Mouse (Mus musculus): ENCODE measurements around the gene Lbx2.

Lbx2 gene

GRCm38 (mm10) chr6:83115011-83115671 is 29.0 kb downstream of the Lbx2 start, which contains the start of gene Mogs:
Gene Mogs, plus strand, starts transcription at chr6:83115496.
- peak; percentile 94 for DNase-seq

- DNase-seq: no peak
These were observed 29.7 kb downstream of the Lbx2 start for GRCm38 (mm10) chr6:83115682-83116372.

- DNase-seq: no peak
These were observed 30.4 kb downstream of the Lbx2 start for GRCm38 (mm10) chr6:83116373-83117164.

GRCm38 (mm10) chr6:83117165-83117438 is 30.9 kb downstream of the Lbx2 start:
- DNase-seq: no peak

GRCm38 (mm10) chr6:83117616-83118015 is 31.4 kb downstream of the Lbx2 start:
- DNase-seq: no peak

DNA sequence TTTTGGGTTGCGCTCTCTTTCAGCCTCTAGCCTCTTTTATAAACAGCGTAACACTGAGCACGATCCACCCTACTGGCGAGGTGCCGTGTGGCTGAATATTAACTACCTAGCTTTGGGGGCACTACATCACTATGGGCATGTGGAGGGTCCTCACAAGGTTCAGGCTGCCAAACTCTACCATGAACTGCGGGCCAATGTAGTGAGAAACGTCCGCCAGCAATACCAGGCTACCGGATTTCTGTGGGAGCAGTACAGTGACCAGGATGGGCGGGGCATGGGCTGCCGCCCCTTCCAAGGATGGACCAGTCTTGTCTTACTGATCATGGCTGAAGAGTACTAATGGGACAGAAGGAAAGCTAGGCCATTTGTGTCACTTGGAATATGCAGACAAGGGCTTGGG is 32.2 kb downstream of the Lbx2 start:
- no peak for DNase-seq

GRCm38 (mm10) chr6:83118825-83119733 is 32.9 kb downstream of the Lbx2 start:
- DNase-seq: no peak

- no peak for DNase-seq
These were observed 33.5 kb downstream of the Lbx2 start for GRCm38 (mm10) chr6:83119734-83120051.

DNA sequence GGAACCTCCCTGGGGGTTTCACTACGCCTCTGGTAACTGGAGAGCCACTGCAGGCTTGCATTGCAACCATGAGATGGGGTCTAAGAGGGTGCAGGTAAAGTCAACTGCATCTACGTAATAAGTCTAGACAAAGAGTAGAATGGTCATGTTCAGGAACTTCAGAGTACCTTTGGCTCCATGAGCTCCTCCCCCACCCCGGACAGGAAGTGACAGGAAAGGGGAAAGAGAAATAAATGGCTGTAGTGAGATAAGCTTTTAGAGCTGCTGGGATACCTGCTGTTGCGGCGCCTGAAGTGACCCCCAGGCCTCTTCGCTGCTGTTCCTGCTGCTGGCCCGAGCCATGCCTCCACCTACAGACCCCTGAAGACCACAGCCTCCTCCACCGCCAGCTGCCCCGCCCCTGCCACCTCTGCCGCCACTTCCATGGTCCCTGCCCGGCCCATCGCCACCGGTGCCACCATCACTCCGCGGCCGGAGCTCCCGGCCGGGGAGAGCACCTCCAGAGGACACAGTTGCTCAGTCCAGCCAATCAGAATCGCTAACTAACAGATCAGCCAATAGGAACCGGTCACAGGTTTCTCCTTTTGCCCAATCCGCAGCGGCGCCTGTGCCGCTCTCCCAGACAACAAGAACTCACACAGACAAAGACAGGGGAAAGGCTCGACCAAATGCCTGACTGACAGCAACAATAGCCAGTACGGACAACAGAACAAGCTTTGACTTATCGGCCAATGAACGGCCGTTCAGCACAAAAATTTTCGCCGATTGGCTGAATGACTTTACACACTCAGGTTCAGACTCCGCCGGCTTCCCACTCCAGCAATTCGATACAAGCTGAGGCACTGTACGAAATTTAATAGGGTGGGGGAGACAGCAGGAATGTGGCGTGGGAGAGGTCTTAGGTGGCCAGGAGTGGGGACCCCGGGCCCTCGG is 35.0 kb downstream of the Lbx2 start, which contains the start of gene Wbp1:
Wbp1 (minus strand) TSS at position 630 of the 933 bp plus-strand sequence.
- peak; percentile 99 for DNase-seq

- DNase-seq: no peak
These were observed 35.9 kb downstream of the Lbx2 start for GRCm38 (mm10) chr6:83121863-83122710.

GRCm38 (mm10) chr6:83122961-83123360 is 36.8 kb downstream of the Lbx2 start:
- DNase-seq: no peak

GRCm38 (mm10) chr6:83124851-83125312 is 38.7 kb downstream of the Lbx2 start:
- DNase-seq: peak; percentile 90

- DNase-seq: no peak
These were observed 39.2 kb downstream of the Lbx2 start, which contains the start of gene Ino80b for GRCm38 (mm10) chr6:83125331-83125730. Gene Ino80b, minus strand, starts transcription at chr6:83125431.

DNA sequence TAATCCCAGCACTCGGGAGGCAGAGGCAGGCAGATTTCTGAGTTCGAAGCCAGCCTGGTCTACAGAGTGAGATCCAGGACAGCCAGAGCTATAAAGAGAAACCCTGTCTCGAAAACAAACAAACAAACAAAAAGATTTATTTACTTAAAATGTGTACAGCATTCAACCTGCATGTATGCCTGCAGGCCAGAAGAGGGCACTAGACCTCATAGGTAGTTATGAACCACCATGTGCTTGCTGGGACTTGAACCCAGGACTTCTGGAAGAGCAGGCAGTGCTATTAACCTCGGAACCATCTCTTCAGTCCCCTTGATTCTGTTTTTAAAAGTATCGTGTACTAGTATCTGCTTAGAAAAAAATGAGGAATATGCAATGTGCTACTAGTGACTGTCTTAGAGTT is 41.3 kb downstream of the Lbx2 start:
- no peak for DNase-seq

DNA sequence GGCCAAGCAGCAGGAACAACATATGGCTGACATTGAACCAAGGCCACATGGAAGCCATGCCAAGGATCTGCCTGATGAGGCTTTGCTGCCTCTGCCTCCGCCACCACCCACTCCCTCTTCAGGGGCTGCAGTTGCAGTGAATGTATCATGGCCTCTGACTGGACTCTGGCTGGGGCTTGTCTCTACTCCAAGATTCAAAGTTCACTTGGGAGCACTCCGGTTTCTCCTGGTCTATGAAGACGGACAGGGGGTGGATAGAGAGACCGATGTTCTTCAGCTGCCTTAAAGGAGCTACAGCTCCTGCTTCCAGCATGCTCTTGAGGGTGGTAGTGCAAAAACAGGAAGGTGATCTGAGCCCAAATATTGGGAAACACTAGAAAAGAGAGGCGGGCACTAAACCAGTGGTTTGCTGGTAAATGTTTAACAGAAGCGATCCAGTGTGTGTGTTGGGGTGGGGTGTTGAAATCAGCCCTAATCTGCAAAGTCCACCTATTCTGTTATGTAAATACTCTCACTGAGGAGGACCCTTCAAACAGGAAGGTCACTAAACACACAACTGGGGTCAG is 45.4 kb downstream of the Lbx2 start:
- no peak for DNase-seq

DNA sequence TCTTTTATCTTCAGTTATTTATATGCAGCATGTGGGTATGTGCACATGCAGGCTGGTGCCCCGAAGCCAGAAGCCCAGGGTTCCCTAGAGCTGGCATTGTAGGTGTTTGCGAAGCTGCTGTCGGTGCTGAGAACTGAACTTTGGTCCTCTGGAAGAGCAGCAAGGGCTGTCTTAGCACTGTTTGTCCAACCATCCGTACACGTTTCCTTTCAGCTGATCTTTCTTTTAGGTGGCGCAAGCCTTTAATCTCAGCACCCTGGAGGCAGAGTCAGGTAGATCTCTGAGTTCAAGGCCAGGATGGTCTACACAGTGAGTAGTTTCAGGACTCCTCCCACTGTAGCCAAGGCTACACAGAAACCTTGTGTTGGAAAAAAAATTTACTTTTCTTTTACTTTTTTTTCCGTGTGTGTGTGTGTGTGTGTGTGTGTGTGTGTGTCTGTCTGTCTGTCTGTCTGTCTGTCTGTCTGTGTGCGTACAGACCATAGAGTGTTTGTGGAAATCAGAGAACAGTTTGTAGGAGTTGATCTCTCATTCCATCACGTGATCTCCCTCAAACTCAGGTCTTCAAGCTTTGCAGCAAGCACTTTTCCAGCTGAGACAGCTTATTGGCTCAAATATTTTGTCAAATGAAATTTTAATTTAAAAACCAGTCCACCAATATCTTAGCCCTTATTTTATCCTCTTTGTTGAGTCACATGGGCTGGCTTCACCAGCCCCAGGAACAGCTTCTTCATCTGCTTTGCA is 46.2 kb downstream of the Lbx2 start:
- no peak for DNase-seq

DNA sequence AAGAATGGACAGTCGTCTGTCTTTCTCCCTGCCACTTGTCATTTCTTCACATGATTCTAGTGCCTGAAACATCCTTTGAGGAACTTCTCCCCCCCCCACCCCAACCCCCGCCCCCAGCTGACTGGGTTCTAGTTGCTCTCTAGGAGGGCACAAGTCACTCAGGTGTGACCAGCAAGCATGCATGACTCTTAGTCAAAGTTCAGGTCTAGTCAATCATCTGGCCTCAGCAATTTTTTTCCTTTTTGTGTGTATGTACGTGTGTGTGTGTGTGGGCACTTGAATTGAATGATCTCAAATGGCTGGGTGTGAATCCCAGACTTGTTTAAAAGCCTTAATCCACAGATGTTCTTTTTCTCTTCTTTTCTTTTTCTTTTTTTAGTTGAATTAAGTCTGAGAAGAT is 48.1 kb downstream of the Lbx2 start:
- no peak for DNase-seq

DNA sequence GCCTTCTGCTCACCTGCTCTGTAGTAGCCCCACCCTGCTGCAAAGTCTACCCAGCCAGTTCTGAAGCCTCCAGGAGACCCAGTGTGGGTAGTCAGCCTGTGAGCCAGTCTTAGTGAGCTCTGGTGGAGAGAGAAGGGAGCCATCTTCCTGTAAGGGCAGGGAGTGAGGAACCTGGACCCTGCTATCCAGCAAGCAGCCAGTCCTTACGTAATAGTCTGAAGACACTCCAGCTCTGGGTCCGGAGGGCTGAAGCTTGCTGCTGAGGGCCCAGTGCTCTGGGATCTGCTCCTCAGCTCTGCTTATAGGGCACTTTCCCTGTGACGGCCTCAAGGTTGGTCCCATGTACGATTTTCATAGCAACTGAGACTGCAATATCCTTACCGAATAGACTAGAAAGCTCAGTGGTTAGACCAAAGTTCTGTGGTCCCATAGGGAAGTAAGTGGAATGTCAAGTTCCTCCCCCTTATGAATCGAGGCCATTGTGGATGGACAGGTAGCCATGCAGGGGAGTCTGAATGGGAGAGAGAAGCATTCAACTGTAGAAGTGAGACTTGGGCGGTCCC is 48.9 kb downstream of the Lbx2 start, which contains the start of gene Rtkn:
Rtkn (plus strand) TSS at position 513 of the 563 bp plus-strand sequence.
- DNase-seq: no peak

GRCm38 (mm10) chr6:83135571-83136161 is 49.5 kb downstream of the Lbx2 start:
- no peak for DNase-seq
